Mouse (Mus musculus) liver, embryonic 14.5 days (tissue): ENCODE data around the gene Auh. TPM values are rescaled to one million over a fixed set of nuclear protein-coding genes. Genes with fewer than 3 reads are reported as not detected.

Experiments
- ATAC-seq: fragments of 200-750 bp; cut with Nextera tagmentation; 2 replicates; pipeline ENCODE4 v1.8.0; 2017; ENCODE audit warnings: moderate number of reproducible peaks, mild to moderate bottlenecking, moderate library complexity; ENCODE audit not compliant: insufficient read depth
- DNase-seq, 3 experiments: peaks; one replicate each; pipeline ENCODE4 v3.0.0-alpha.2; 2012 to 2013; ENCODE audit warnings: low read depth in 3 of 3, low spot score in 3 of 3
- H3K27ac ChIP-seq: fragments of 300-500 bp; sonication (generic); 2 replicates; pipeline ENCODE4 v1.5.1; 2014; ENCODE audit warnings: moderate library complexity, mild to moderate bottlenecking, control low read depth, inconsistent platforms
- H3K27me3 ChIP-seq: fragments of 300-500 bp; sonication (generic); 2 replicates; pipeline ENCODE4 v1.6.1; 2014; ENCODE audit warnings: mild to moderate bottlenecking, low read length, moderate library complexity; ENCODE audit not compliant: control insufficient read depth, insufficient read depth
- H3K36me3 ChIP-seq: fragments of 300-500 bp; sonication (generic); replicated peaks from 2 replicates; pipeline ENCODE4 v1.6.1; 2014; ENCODE audit warnings: low read depth; ENCODE audit not compliant: control insufficient read depth, insufficient read depth
- H3K4me1 ChIP-seq, 2 experiments: fragments of 200-500 bp in 1 of 2; fragments of 300-500 bp in 1 of 2; sonication (generic) in 1 of 2; replicated peaks; 2 replicates each; pipeline ENCODE4 v1.6.1; 2012 to 2014; ENCODE audit warnings: antibody characterized with exemption in 1 of 2, inconsistent platforms in 1 of 2, low read length in 1 of 2; ENCODE audit not compliant: control insufficient read depth in 2 of 2, insufficient read depth in 2 of 2
- H3K4me2 ChIP-seq: fragments of 300-500 bp; sonication (generic); 2 replicates; pipeline ENCODE4 v1.6.1; 2014; ENCODE audit warnings: low read depth, mild to moderate bottlenecking, control low read depth, moderate library complexity
- H3K4me3 ChIP-seq, 2 experiments: fragments of 200-500 bp in 1 of 2; fragments of 300-500 bp in 1 of 2; sonication (generic) in 1 of 2; 2 replicates each; pipeline ENCODE4 v1.5.1; 2012 to 2014; ENCODE audit warnings: low read depth in 2 of 2, low read length in 2 of 2, mild to moderate bottlenecking in 2 of 2, control low read depth in 1 of 2, inconsistent platforms in 1 of 2, moderate library complexity in 1 of 2; ENCODE audit not compliant: insufficient read depth in 1 of 2
- H3K9ac ChIP-seq: fragments of 300-500 bp; sonication (generic); replicated peaks from 2 replicates; pipeline ENCODE4 v1.6.1; 2014; ENCODE audit warnings: mild to moderate bottlenecking, control low read depth, moderate library complexity
- H3K9me3 ChIP-seq: fragments of 300-500 bp; sonication (generic); 2 replicates; pipeline ENCODE4 v1.6.1; 2016; ENCODE audit warnings: low read length, mixed read lengths; ENCODE audit not compliant: control insufficient read depth
- CTCF ChIP-seq: IDR thresholded peaks from 2 replicates; pipeline ENCODE4 v1.5.1; 2016; ENCODE audit warnings: antibody characterized with exemption, low read depth, control low read depth
- EP300 ChIP-seq: IDR thresholded peaks from 2 replicates; pipeline ENCODE4 v1.6.1; 2016; ENCODE audit warnings: antibody characterized with exemption, low read depth
- WGBS: fragments of 180-500 bp; shearing (Covaris S2); extraction: QIAGEN DNeasy Blood & Tissue Kit; methylation state at CpG from one replicate; pipeline ENCODE4 v1.1.7; 2014; ENCODE audit not compliant: insufficient replicate concordance; 5-methylcytosine and 5-hydroxymethylcytosine counted together
- polyA plus RNA-seq, 2 experiments: library from polyadenylated mRNA; depleted of rRNA in 1 of 2; stranded (reverse) in 1 of 2; unstranded in 1 of 2; fragments of >200 nt; fragmentation: Nextera tagmentation in 1 of 2; extraction: Ambion mirVana in 1 of 2; gene quantifications; 2 replicates each; pipeline versions ENCODE4 v1.2.1 to v1.2.3; 2012 to 2014

Gene Auh
- polyA plus RNA-seq, 2 experiments = 16.1 to 26.5 TPM

DNA sequence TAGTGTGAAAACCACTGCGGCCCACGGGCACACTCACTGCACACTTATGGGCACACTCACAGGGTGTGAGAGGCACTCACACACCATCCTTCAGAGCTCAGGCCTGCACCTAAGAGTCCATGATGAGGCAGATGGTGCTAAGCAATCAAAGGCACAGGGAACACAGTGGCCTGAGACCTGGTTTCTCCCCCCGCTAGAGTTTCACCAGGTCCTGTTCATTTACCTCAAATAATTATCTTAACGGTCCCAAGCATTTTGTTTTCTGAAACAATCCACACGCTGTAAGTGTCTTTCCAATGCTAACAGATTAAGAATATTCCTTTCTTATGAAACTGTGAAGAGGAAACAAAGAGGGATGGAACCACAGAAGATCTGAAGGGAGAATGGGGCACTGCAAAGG lies 11.1 kb downstream of the Auh start:
- WGBS = 83% methylated on average over 5 of the region's 5 CpGs
- TF ChIP-seq EP300 = no peak
- TF ChIP-seq CTCF = no peak

DNA sequence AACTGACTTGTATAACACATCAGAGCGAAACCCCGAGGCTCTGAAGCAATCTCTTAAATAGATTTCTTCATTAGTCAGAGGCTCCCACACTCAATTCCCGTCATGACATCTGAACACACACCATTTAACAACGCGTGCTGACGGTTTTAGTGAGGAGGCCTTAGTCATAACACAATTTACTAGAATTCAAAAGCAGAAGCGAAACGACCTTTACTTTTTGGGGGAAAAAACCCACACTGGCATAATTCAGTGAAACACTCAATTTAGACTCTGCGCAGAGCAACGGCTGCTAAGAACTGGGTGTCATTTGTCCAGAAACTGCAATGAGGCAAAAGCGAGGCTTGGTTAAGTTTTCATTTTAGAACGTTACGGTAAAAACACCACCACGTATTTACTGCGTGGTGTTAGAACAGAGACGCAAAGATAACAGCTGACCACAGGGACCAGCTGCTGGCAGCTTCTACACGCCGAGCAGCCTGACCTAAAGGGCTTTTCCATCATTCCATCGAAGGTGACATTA lies 14.8 kb downstream of the Auh start:
- Histone ChIP-seq H3K4me2 (no peak overlapping the region), H3K27me3 (no peaks in the 10 kb centered on the region), H3K4me1 (no peaks in the 10 kb centered on the region), H3K36me3 (no peaks in the 10 kb centered on the region), H3K9ac (no peak overlapping the region), H3K4me3 (no peak overlapping the region), H3K27ac (no peak overlapping the region), H3K9me3 (no peaks in the 10 kb centered on the region)
- TF ChIP-seq CTCF = no peak
- no peak for TF ChIP-seq EP300
- DNase-seq = peak in 1 of 3 experiments; percentile 38
- WGBS = 64% methylated on average over 19 of the region's 19 CpGs
- ATAC-seq = no peak

More for the DNA sequence above, 11.1 kb downstream of the Auh start:
- H3K4me1 ChIP-seq = peaks cover 0 to 3% of the 10 kb centered on the region in 2 experiments; a peak in 1 of 4 replicates
- no peak overlapping the region for H3K9ac ChIP-seq
- DNase-seq = no peak
- H3K9me3 ChIP-seq = no peaks in the 10 kb centered on the region
- H3K4me3 ChIP-seq = no peak overlapping the region
- ATAC-seq = no peak
- H3K27me3 ChIP-seq = no peaks in the 10 kb centered on the region
- H3K27ac ChIP-seq = no peak overlapping the region
- H3K36me3 ChIP-seq = no peaks in the 10 kb centered on the region
- no peak overlapping the region for H3K4me2 ChIP-seq

DNA sequence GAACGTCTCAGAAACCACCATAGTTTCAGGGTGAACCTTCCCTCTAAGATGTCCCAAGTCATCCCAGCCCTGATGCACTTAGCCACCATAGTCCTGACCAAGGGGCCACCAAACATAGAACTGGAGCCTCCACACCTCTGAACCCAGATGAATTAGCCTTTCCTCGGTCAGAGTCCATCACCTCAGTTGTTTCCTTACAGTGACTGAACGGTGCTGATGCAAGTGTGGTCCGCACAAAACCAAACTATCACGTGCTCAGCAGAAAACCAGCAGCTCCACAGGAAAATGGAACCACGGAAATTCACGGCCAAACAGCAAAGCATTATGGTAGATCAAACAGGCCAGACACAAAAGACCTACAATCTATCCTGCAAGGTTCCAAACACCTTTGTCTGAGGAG lies 15.6 kb downstream of the Auh start:
- 72% methylated on average over 7 of the region's 7 CpGs for WGBS

DNA sequence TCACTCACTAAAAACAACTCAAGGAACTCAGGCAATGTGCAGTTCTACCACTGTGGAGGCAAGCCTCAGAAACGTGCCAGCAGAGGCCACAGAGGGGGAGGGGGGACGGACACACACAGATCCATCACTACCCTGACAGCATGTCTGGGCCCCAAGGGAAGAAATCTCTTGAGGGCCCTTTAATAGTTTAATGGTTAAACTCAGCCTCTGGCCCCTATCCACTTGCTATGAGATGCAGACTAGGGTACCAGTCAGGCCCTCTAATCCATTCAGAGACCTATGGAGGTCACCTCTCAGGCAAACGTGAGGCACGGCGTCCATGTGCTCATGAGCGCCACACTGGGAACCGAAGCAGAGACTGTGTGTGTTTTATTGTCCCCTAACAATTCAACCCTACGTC lies 17.0 kb downstream of the Auh start:
- DNase-seq (no peak), ATAC-seq (no peak)
- Histone ChIP-seq H3K4me3 (no peak overlapping the region), H3K9ac (no peak overlapping the region), H3K36me3 (no peaks in the 10 kb centered on the region), H3K4me2 (no peak overlapping the region), H3K4me1 (no peaks in the 10 kb centered on the region), H3K9me3 (no peaks in the 10 kb centered on the region), H3K27me3 (no peaks in the 10 kb centered on the region), H3K27ac (no peak overlapping the region)
- TF ChIP-seq EP300 (no peak), CTCF (no peak)
- 76% methylated on average over 8 of the region's 8 CpGs for WGBS

More for the DNA sequence above, 15.6 kb downstream of the Auh start:
- no peak overlapping the region for H3K4me3 ChIP-seq
- no peak overlapping the region for H3K9ac ChIP-seq
- H3K4me1 ChIP-seq = no peaks in the 10 kb centered on the region
- no peaks in the 10 kb centered on the region for H3K36me3 ChIP-seq
- no peak overlapping the region for H3K4me2 ChIP-seq
- ATAC-seq = no peak
- no peak for TF ChIP-seq EP300
- no peak for TF ChIP-seq CTCF
- no peak overlapping the region for H3K27ac ChIP-seq
- no peaks in the 10 kb centered on the region for H3K27me3 ChIP-seq
- no peak for DNase-seq
- no peaks in the 10 kb centered on the region for H3K9me3 ChIP-seq

DNA sequence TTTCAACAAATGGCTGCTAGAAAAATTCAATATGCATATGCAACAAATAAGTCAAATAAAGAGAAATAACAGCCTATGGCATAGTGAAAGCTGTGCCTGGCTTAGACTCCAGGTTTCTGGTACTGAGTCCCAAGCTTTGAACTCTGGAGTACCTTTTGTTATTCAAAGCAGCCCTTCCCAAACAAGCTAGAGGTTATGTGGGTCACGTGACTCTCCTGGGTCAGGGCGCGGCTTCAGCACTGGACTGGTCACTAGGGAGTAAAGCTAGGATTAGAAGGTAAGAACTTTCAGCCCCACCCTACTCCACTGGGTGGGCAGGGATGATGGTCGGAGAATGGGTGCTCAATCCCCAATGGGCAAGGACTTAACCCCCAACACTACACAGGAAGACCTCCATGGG lies 18.2 kb downstream of the Auh start:
- no peaks in the 10 kb centered on the region for H3K36me3 ChIP-seq
- no peaks in the 10 kb centered on the region for H3K27me3 ChIP-seq
- DNase-seq = no peak
- ATAC-seq = no peak
- no peaks in the 10 kb centered on the region for H3K4me1 ChIP-seq
- WGBS = 74% methylated on average over 4 of the region's 4 CpGs
- H3K9me3 ChIP-seq = no peaks in the 10 kb centered on the region
- H3K27ac ChIP-seq = no peak overlapping the region
- TF ChIP-seq EP300 = no peak
- no peak for TF ChIP-seq CTCF
- H3K9ac ChIP-seq = no peak overlapping the region
- no peak overlapping the region for H3K4me3 ChIP-seq
- no peak overlapping the region for H3K4me2 ChIP-seq
